Mouse (Mus musculus) midbrain, postnatal 0 days (tissue): Measurements from ENCODE around the gene Tenm2. TPM values are rescaled to one million over a fixed set of nuclear protein-coding genes. Genes with fewer than 3 reads are reported as not detected.

Experiments
- ATAC-seq: fragments of 200-750 bp; cut with Nextera tagmentation; 2 replicates; pipeline ENCODE4 v1.8.0; 2017; ENCODE audit warnings: moderate number of reproducible peaks, mild to moderate bottlenecking, moderate TSS enrichment, moderate library complexity; ENCODE audit not compliant: low FRiP score
- DNase-seq: peaks from one replicate; pipeline ENCODE4 v3.0.0-alpha.2; 2015; ENCODE audit warnings: low spot score
- H3K27ac ChIP-seq: fragments of 300-500 bp; sonication (generic); 2 replicates; pipeline ENCODE4 v1.5.1; 2014; ENCODE audit warnings: low read depth, mild to moderate bottlenecking, low read length, mixed read lengths
- H3K27me3 ChIP-seq: fragments of 300-500 bp; sonication (generic); 2 replicates; pipeline ENCODE4 v1.6.1; 2014; ENCODE audit warnings: low read length, control low read depth, mixed read lengths; ENCODE audit not compliant: insufficient read depth
- H3K36me3 ChIP-seq: fragments of 300-500 bp; sonication (generic); 2 replicates; pipeline ENCODE4 v1.6.1; 2014; ENCODE audit warnings: low read length, control low read depth, mixed read lengths; ENCODE audit not compliant: insufficient read depth
- H3K4me1 ChIP-seq: fragments of 300-500 bp; sonication (generic); 2 replicates; pipeline ENCODE4 v1.6.1; 2014; ENCODE audit warnings: mild to moderate bottlenecking, control low read depth, antibody characterized with exemption, low read length, mixed read lengths; ENCODE audit not compliant: insufficient read depth
- H3K4me2 ChIP-seq: fragments of 300-500 bp; sonication (generic); 2 replicates; pipeline ENCODE4 v1.6.1; 2014; ENCODE audit warnings: low read depth, mild to moderate bottlenecking, low read length, mixed read lengths; ENCODE audit not compliant: poor library complexity, severe bottlenecking
- H3K4me3 ChIP-seq: fragments of 300-500 bp; sonication (generic); 2 replicates; pipeline ENCODE4 v1.5.1; 2014; ENCODE audit warnings: low read depth, mild to moderate bottlenecking, low read length, moderate library complexity
- H3K9ac ChIP-seq: fragments of 300-500 bp; sonication (generic); replicated peaks from 2 replicates; pipeline ENCODE4 v1.6.1; 2014; ENCODE audit warnings: mild to moderate bottlenecking, low read length, moderate library complexity, mixed read lengths; ENCODE audit not compliant: poor library complexity, severe bottlenecking
- H3K9me3 ChIP-seq: fragments of 300-500 bp; sonication (generic); 2 replicates; pipeline ENCODE4 v1.6.1; 2016; ENCODE audit warnings: low read length, control low read depth
- CTCF ChIP-seq: IDR thresholded peaks from 2 replicates; pipeline ENCODE4 v1.5.1; 2016; ENCODE audit warnings: antibody characterized with exemption, mild to moderate bottlenecking
- WGBS: fragments of 180-500 bp; shearing (Covaris S2); extraction: QIAGEN DNeasy Blood & Tissue Kit; methylation state at CpG from one replicate; pipeline ENCODE4 v1.1.7; 2014; 5-methylcytosine and 5-hydroxymethylcytosine counted together
- polyA plus RNA-seq: library from polyadenylated mRNA; unstranded; fragments of >200 nt; fragmentation: Nextera tagmentation; extraction: Ambion mirVana; gene quantifications from 2 replicates; pipeline ENCODE4 v1.2.1, GENCODE M21; 2015
- total RNA-seq: library from RNA; depleted of rRNA; stranded (reverse); fragments of >200 nt; gene quantifications from 2 replicates; pipeline ENCODE4 v1.2.3, GENCODE M21; 2014

Gene Tenm2
- total and polyA plus RNA-seq, 2 experiments from 2014 or later: 62.6 to 138 TPM

- H3K36me3 ChIP-seq: no peaks in the 10 kb centered on the region
- no peak overlapping the region for H3K27ac ChIP-seq
- H3K9me3 ChIP-seq: no peaks in the 10 kb centered on the region
- H3K4me2 ChIP-seq: no peak overlapping the region
- WGBS: 96% methylated on average over 2 of the region's 2 CpGs
- peaks cover 5% of the 10 kb centered on the region; the same call in 1 of the 2 replicates for H3K4me1 ChIP-seq
- ATAC-seq: no peak
- H3K27me3 ChIP-seq: no peaks in the 10 kb centered on the region
- H3K9ac ChIP-seq: no peak overlapping the region
- H3K4me3 ChIP-seq: no peak overlapping the region
- DNase-seq: no peak
- no peak for TF ChIP-seq CTCF
These were observed 789.4 kb downstream of the Tenm2 start for GRCm38 (mm10) chr11:36446351-36446750.

- no peaks in the 10 kb centered on the region for H3K27me3 ChIP-seq
- WGBS: 93% methylated on average over 7 of the region's 7 CpGs
- H3K9ac ChIP-seq: no peak overlapping the region
- no peak overlapping the region for H3K4me2 ChIP-seq
- H3K9me3 ChIP-seq: no peaks in the 10 kb centered on the region
- TF ChIP-seq CTCF: no peak
- no peak overlapping the region for H3K27ac ChIP-seq
- ATAC-seq (no peak), DNase-seq (no peak)
- peaks cover 10% of the 10 kb centered on the region; the same call in 1 of the 2 replicates for H3K4me1 ChIP-seq
- H3K4me3 ChIP-seq: no peak overlapping the region
- H3K36me3 ChIP-seq: no peaks in the 10 kb centered on the region
These were observed 791.9 kb downstream of the Tenm2 start for GRCm38 (mm10) chr11:36443821-36444220.

GRCm38 (mm10) chr11:36441801-36442200 is 794.0 kb downstream of the Tenm2 start:
- Histone ChIP-seq H3K4me1 (peaks cover 10% of the 10 kb centered on the region; the same call in 1 of the 2 replicates), H3K4me2 (no peak overlapping the region), H3K27ac (no peak overlapping the region), H3K9me3 (no peaks in the 10 kb centered on the region), H3K9ac (no peak overlapping the region), H3K36me3 (no peaks in the 10 kb centered on the region), H3K27me3 (no peaks in the 10 kb centered on the region), H3K4me3 (no peak overlapping the region)
- ATAC-seq (no peak), DNase-seq (no peak)
- no peak for TF ChIP-seq CTCF
- 18% methylated on average over 6 of the region's 6 CpGs for WGBS

- ATAC-seq: no peak
- no peak overlapping the region for H3K4me3 ChIP-seq
These were observed 799.5 kb downstream of the Tenm2 start for GRCm38 (mm10) chr11:36436251-36436650.

GRCm38 (mm10) chr11:36428947-36429346 is 806.8 kb downstream of the Tenm2 start:
- TF ChIP-seq CTCF: no peak
- 58% methylated on average over 5 of the region's 5 CpGs for WGBS
- no peak overlapping the region for H3K9ac ChIP-seq

More at GRCm38 (mm10) chr11:36436251-36436650, 799.5 kb downstream of the Tenm2 start:
- H3K27ac ChIP-seq: no peak overlapping the region
- no peak for TF ChIP-seq CTCF
- H3K4me2 ChIP-seq: no peak overlapping the region
- H3K9ac ChIP-seq: no peak overlapping the region
- no peak for DNase-seq
- WGBS: 58% methylated on average over 8 of the region's 8 CpGs
- no peaks in the 10 kb centered on the region for H3K27me3 ChIP-seq
- peaks cover 6% of the 10 kb centered on the region; the same call in 1 of the 2 replicates for H3K4me1 ChIP-seq
- H3K9me3 ChIP-seq: no peaks in the 10 kb centered on the region
- no peaks in the 10 kb centered on the region for H3K36me3 ChIP-seq

GRCm38 (mm10) chr11:36424959-36425358 is 810.8 kb downstream of the Tenm2 start:
- H3K4me1 ChIP-seq: no peaks in the 10 kb centered on the region

More at GRCm38 (mm10) chr11:36428947-36429346, 806.8 kb downstream of the Tenm2 start:
- no peak for ATAC-seq
- Histone ChIP-seq H3K36me3 (no peaks in the 10 kb centered on the region), H3K27ac (no peak overlapping the region), H3K27me3 (no peaks in the 10 kb centered on the region), H3K4me3 (no peak overlapping the region), H3K4me1 (no peaks in the 10 kb centered on the region), H3K9me3 (no peaks in the 10 kb centered on the region), H3K4me2 (no peak overlapping the region)
- DNase-seq: peak; percentile 65

More at GRCm38 (mm10) chr11:36424959-36425358, 810.8 kb downstream of the Tenm2 start:
- TF ChIP-seq CTCF: no peak
- DNase-seq (no peak), ATAC-seq (no peak)
- H3K9ac ChIP-seq: no peak overlapping the region
- WGBS: 55% methylated on average over 3 of the region's 3 CpGs
- H3K36me3 ChIP-seq: no peaks in the 10 kb centered on the region
- no peaks in the 10 kb centered on the region for H3K9me3 ChIP-seq
- no peaks in the 10 kb centered on the region for H3K27me3 ChIP-seq
- H3K4me2 ChIP-seq: no peak overlapping the region
- no peak overlapping the region for H3K27ac ChIP-seq
- no peak overlapping the region for H3K4me3 ChIP-seq
